Mouse (Mus musculus) urinary bladder, postnatal 36 days (tissue): Measurements from ENCODE around the gene Sltm.
"Not testable (repeated sequence)": the region's sequence is repeated elsewhere in the genome, so short reads cannot be mapped to it uniquely, and the experiment has no call there.

Experiments used
- DNase-seq, 2 experiments: peaks; one replicate each; pipeline ENCODE4 v3.0.0; 2022; ENCODE audit warnings: low spot score in 2 of 2, mixed read lengths in 1 of 2

The Sltm gene

GRCm38 (mm10) chr9:70542305-70543041 is at the start of gene Sltm:
TSS of gene Sltm (plus strand) at chr9:70542754.
- peak; percentile 99 to 100 for DNase-seq

GRCm38 (mm10) chr9:70493038-70493437 is 49.5 kb upstream of the Sltm start:
- DNase-seq = no peak

- no peak for DNase-seq
Observed at GRCm38 (mm10) chr9:70496990-70497389, 45.6 kb upstream of the Sltm start.

GRCm38 (mm10) chr9:70502284-70503014 is 40.1 kb upstream of the Sltm start:
- DNase-seq = no peak

- peak; percentile 43 to 51 for DNase-seq
Observed at GRCm38 (mm10) chr9:70503015-70503603, 39.4 kb upstream of the Sltm start.

- DNase-seq = peak; percentile 93 to 97
Observed at GRCm38 (mm10) chr9:70503626-70504041, 38.9 kb upstream of the Sltm start, which contains the start of gene Rnf111. TSS of gene Rnf111 (minus strand) at chr9:70503725.

GRCm38 (mm10) chr9:70506186-70506585 is 36.4 kb upstream of the Sltm start:
- no peak for DNase-seq

GRCm38 (mm10) chr9:70506787-70507186 is 35.8 kb upstream of the Sltm start:
- DNase-seq = no peak

GRCm38 (mm10) chr9:70509906-70510525 is 32.5 kb upstream of the Sltm start:
- DNase-seq = peak in 1 of 2 experiments; percentile 27

GRCm38 (mm10) chr9:70510998-70511583 is 31.5 kb upstream of the Sltm start:
- peak in 1 of 2 experiments; percentile 6 for DNase-seq

- no peak for DNase-seq
Observed at GRCm38 (mm10) chr9:70511681-70512080, 30.9 kb upstream of the Sltm start.

- DNase-seq = no peak
Observed at GRCm38 (mm10) chr9:70520651-70521050, 21.9 kb upstream of the Sltm start.

GRCm38 (mm10) chr9:70523813-70524212 is 18.7 kb upstream of the Sltm start:
- no peak for DNase-seq

- no peak for DNase-seq
Observed at GRCm38 (mm10) chr9:70524366-70524765, 18.2 kb upstream of the Sltm start.

GRCm38 (mm10) chr9:70533328-70533727 is 9.2 kb upstream of the Sltm start:
- no peak for DNase-seq

- DNase-seq = no peak
Observed at GRCm38 (mm10) chr9:70541584-70541983, 970 bp upstream of the Sltm start.

- DNase-seq = peak; percentile 50 to 57
Observed at GRCm38 (mm10) chr9:70543048-70543880, 710 bp downstream of the Sltm start.

GRCm38 (mm10) chr9:70543985-70544384 is 1.4 kb downstream of the Sltm start:
- DNase-seq = no peak

GRCm38 (mm10) chr9:70544831-70545230 is 2.3 kb downstream of the Sltm start:
- DNase-seq = no peak

GRCm38 (mm10) chr9:70546576-70546975 is 4.0 kb downstream of the Sltm start:
- DNase-seq = not testable (repeated sequence)

- DNase-seq = no peak
Observed at GRCm38 (mm10) chr9:70548304-70548703, 5.8 kb downstream of the Sltm start.
